Mouse (Mus musculus) liver, embryonic 12.5 days (tissue): ENCODE results near the gene Nhlrc3. TPM values are rescaled to one million over a fixed set of nuclear protein-coding genes. Genes with fewer than 3 reads are reported as not detected.

Experiments
- ATAC-seq: fragments of 200-750 bp; cut with Nextera tagmentation; 2 replicates; pipeline ENCODE4 v1.8.0; 2017; ENCODE audit warnings: moderate number of reproducible peaks, mild to moderate bottlenecking, moderate library complexity
- H3K27ac ChIP-seq: fragments of 300-500 bp; sonication (generic); 2 replicates; pipeline ENCODE4 v1.5.1; 2016; ENCODE audit warnings: mild to moderate bottlenecking
- H3K27me3 ChIP-seq: fragments of 300-500 bp; sonication (generic); replicated peaks from 2 replicates; pipeline ENCODE4 v1.6.1; 2016; ENCODE audit warnings: mild to moderate bottlenecking, moderate library complexity
- H3K36me3 ChIP-seq: fragments of 300-500 bp; sonication (generic); 2 replicates; pipeline ENCODE4 v1.6.1; 2016; ENCODE audit warnings: mild to moderate bottlenecking, moderate library complexity
- H3K4me1 ChIP-seq: fragments of 300-500 bp; sonication (generic); 2 replicates; pipeline ENCODE4 v1.6.1; 2016
- H3K4me2 ChIP-seq: fragments of 300-500 bp; sonication (generic); 2 replicates; pipeline ENCODE4 v1.6.1; 2016; ENCODE audit warnings: mild to moderate bottlenecking, moderate library complexity
- H3K4me3 ChIP-seq: fragments of 300-500 bp; sonication (generic); 2 replicates; pipeline ENCODE4 v1.5.1; 2016; ENCODE audit warnings: mild to moderate bottlenecking, moderate library complexity
- H3K9ac ChIP-seq: fragments of 300-500 bp; sonication (generic); 2 replicates; pipeline ENCODE4 v1.6.1; 2016; ENCODE audit warnings: mild to moderate bottlenecking, moderate library complexity
- H3K9me3 ChIP-seq: fragments of 300-500 bp; sonication (generic); replicated peaks from 2 replicates; pipeline ENCODE4 v1.6.1; 2016; ENCODE audit warnings: mild to moderate bottlenecking, moderate library complexity
- WGBS: fragments of 180-500 bp; shearing (Covaris S2); methylation state at CpG from one replicate; pipeline ENCODE4 v1.1.7; 2016; ENCODE audit not compliant: insufficient replicate concordance; 5-methylcytosine and 5-hydroxymethylcytosine counted together
- polyA plus RNA-seq: library from polyadenylated mRNA; unstranded; fragments of >200 nt; fragmentation: Nextera tagmentation; extraction: Ambion mirVana; gene quantifications from 2 replicates; pipeline ENCODE4 v1.2.1, GENCODE M21; 2016

The Nhlrc3 gene
- polyA plus RNA-seq, 1 experiment from 2014 or later, result 5.9 TPM

GRCm38 (mm10) chr3:53472061-53472460, 8.9 kb upstream of the Nhlrc3 start:
- H3K36me3 ChIP-seq, result peaks cover 90% of the 10 kb centered on the region
- no peak for ATAC-seq

GRCm38 (mm10) chr3:53469650-53470049, 6.5 kb upstream of the Nhlrc3 start:
- Histone ChIP-seq H3K27me3 (no peaks in the 10 kb centered on the region), H3K36me3 (peaks cover 73% of the 10 kb centered on the region), H3K4me3 (no peak overlapping the region), H3K9ac (no peak overlapping the region), H3K4me1 (peaks cover 45% of the 10 kb centered on the region), H3K4me2 (no peak overlapping the region), H3K27ac (no peak overlapping the region), H3K9me3 (no peaks in the 10 kb centered on the region)
- WGBS, result 81% methylated on average over 5 of the region's 5 CpGs
- peak; percentile 45; the same call in 1 of the 2 replicates for ATAC-seq

More at GRCm38 (mm10) chr3:53472061-53472460, 8.9 kb upstream of the Nhlrc3 start:
- no peak overlapping the region for H3K4me3 ChIP-seq
- H3K9me3 ChIP-seq, result no peaks in the 10 kb centered on the region
- H3K27me3 ChIP-seq, result no peaks in the 10 kb centered on the region
- no peak overlapping the region for H3K4me2 ChIP-seq
- peaks cover 22% of the 10 kb centered on the region for H3K4me1 ChIP-seq
- no peak overlapping the region for H3K9ac ChIP-seq
- WGBS, result 91% methylated on average over 5 of the region's 5 CpGs
- H3K27ac ChIP-seq, result no peak overlapping the region

- Histone ChIP-seq H3K4me3 (no peak overlapping the region), H3K9ac (no peak overlapping the region), H3K9me3 (no peaks in the 10 kb centered on the region), H3K27me3 (no peaks in the 10 kb centered on the region), H3K27ac (no peak overlapping the region), H3K4me2 (no peak overlapping the region), H3K4me1 (peaks cover 48% of the 10 kb centered on the region), H3K36me3 (peaks cover 50% of the 10 kb centered on the region)
- 67% methylated on average over 5 of the region's 5 CpGs for WGBS
- no peak for ATAC-seq
These were observed 4.2 kb upstream of the Nhlrc3 start for GRCm38 (mm10) chr3:53467356-53467755.

- H3K9me3 ChIP-seq, result no peaks in the 10 kb centered on the region
- H3K36me3 ChIP-seq, result peaks cover 41% of the 10 kb centered on the region
- 70% methylated on average over 9 of the region's 9 CpGs for WGBS
- no peak for ATAC-seq
- H3K27ac ChIP-seq, result no peak overlapping the region
- peak overlapping the region; percentile 97; the same call in 1 of the 2 replicates for H3K4me3 ChIP-seq
- H3K9ac ChIP-seq, result no peak overlapping the region
- no peaks in the 10 kb centered on the region for H3K27me3 ChIP-seq
- H3K4me2 ChIP-seq, result peak overlapping the region; percentile 79
- peaks cover 56% of the 10 kb centered on the region for H3K4me1 ChIP-seq
These were observed 3.3 kb upstream of the Nhlrc3 start for GRCm38 (mm10) chr3:53466481-53466880.

- no peak for ATAC-seq
- peak overlapping the region; percentile 79 for H3K4me2 ChIP-seq
- peak overlapping the region; percentile 88 for H3K9ac ChIP-seq
- H3K4me1 ChIP-seq, result peaks cover 61% of the 10 kb centered on the region
- peaks cover 36% of the 10 kb centered on the region for H3K36me3 ChIP-seq
- H3K4me3 ChIP-seq, result peak overlapping the region; percentile 97
- WGBS, result 12% methylated on average over 6 of the region's 6 CpGs
- no peaks in the 10 kb centered on the region for H3K9me3 ChIP-seq
- peak overlapping the region; percentile 17; the same call in 1 of the 2 replicates for H3K27ac ChIP-seq
- no peaks in the 10 kb centered on the region for H3K27me3 ChIP-seq
These were observed 2.2 kb upstream of the Nhlrc3 start for GRCm38 (mm10) chr3:53465330-53465729.

- Histone ChIP-seq H3K4me1 (peaks cover 54% of the 10 kb centered on the region), H3K27me3 (no peaks in the 10 kb centered on the region), H3K36me3 (peaks cover 36% of the 10 kb centered on the region), H3K4me3 (peak overlapping the region; percentile 97), H3K9me3 (no peaks in the 10 kb centered on the region), H3K9ac (peak overlapping the region; percentile 88), H3K4me2 (peak overlapping the region; percentile 79), H3K27ac (peak overlapping the region; percentile 86)
- WGBS, result under 1% methylated on average over 20 of the region's 20 CpGs
- no peak for ATAC-seq
These were observed 1.1 kb upstream of the Nhlrc3 start for GRCm38 (mm10) chr3:53464146-53464698.

GRCm38 (mm10) chr3:53463765-53464114, 608 bp upstream of the Nhlrc3 start:
- H3K9me3 ChIP-seq, result no peaks in the 10 kb centered on the region
- peak overlapping the region; percentile 86 for H3K27ac ChIP-seq
- WGBS, result under 1% methylated on average over 35 of the region's 35 CpGs
- peak overlapping the region; percentile 79 for H3K4me2 ChIP-seq
- peaks cover 51% of the 10 kb centered on the region for H3K4me1 ChIP-seq
- peak; percentile 59 for ATAC-seq
- H3K4me3 ChIP-seq, result peak overlapping the region; percentile 97
- H3K36me3 ChIP-seq, result peaks cover 34% of the 10 kb centered on the region
- H3K9ac ChIP-seq, result peak overlapping the region; percentile 88
- no peaks in the 10 kb centered on the region for H3K27me3 ChIP-seq

- H3K9me3 ChIP-seq, result no peaks in the 10 kb centered on the region
- peak overlapping the region; percentile 88 for H3K9ac ChIP-seq
- peak overlapping the region; percentile 97 for H3K4me3 ChIP-seq
- H3K27me3 ChIP-seq, result no peaks in the 10 kb centered on the region
- H3K4me2 ChIP-seq, result peak overlapping the region; percentile 79
- peaks cover 45% of the 10 kb centered on the region for H3K4me1 ChIP-seq
- peak overlapping the region; percentile 86 for H3K27ac ChIP-seq
- peaks cover 36% of the 10 kb centered on the region for H3K36me3 ChIP-seq
- WGBS, result 5% methylated on average over 9 of the region's 9 CpGs
- ATAC-seq, result no peak
These were observed 459 bp downstream of the Nhlrc3 start for GRCm38 (mm10) chr3:53462701-53463045.

- Histone ChIP-seq H3K4me2 (no peak overlapping the region), H3K9ac (no peak overlapping the region), H3K36me3 (peaks cover 54% of the 10 kb centered on the region), H3K4me1 (peaks cover 19% of the 10 kb centered on the region), H3K27ac (no peak overlapping the region), H3K27me3 (no peaks in the 10 kb centered on the region), H3K9me3 (no peaks in the 10 kb centered on the region), H3K4me3 (no peak overlapping the region)
- WGBS, result 49% methylated on average over 9 of the region's 9 CpGs
- ATAC-seq, result no peak
These were observed 3.0 kb downstream of the Nhlrc3 start for GRCm38 (mm10) chr3:53460106-53460505.

- H3K4me3 ChIP-seq, result no peak overlapping the region
- H3K27ac ChIP-seq, result no peak overlapping the region
- H3K36me3 ChIP-seq, result peaks cover 78% of the 10 kb centered on the region
- no peaks in the 10 kb centered on the region for H3K27me3 ChIP-seq
- WGBS, result 73% methylated on average over 5 of the region's 5 CpGs
- H3K4me1 ChIP-seq, result peaks cover 16% of the 10 kb centered on the region
- no peak for ATAC-seq
- no peak overlapping the region for H3K4me2 ChIP-seq
- no peaks in the 10 kb centered on the region for H3K9me3 ChIP-seq
- H3K9ac ChIP-seq, result no peak overlapping the region
These were observed 5.4 kb downstream of the Nhlrc3 start for GRCm38 (mm10) chr3:53457750-53458149.

GRCm38 (mm10) chr3:53454984-53455383, 8.1 kb downstream of the Nhlrc3 start:
- Histone ChIP-seq H3K4me2 (no peak overlapping the region), H3K9ac (no peak overlapping the region), H3K9me3 (no peaks in the 10 kb centered on the region), H3K4me1 (no peaks in the 10 kb centered on the region), H3K27ac (no peak overlapping the region), H3K36me3 (peaks cover 95% of the 10 kb centered on the region), H3K27me3 (no peaks in the 10 kb centered on the region), H3K4me3 (no peak overlapping the region)
- ATAC-seq, result no peak
- 78% methylated on average over 7 of the region's 7 CpGs for WGBS

- ATAC-seq, result no peak
- H3K9me3 ChIP-seq, result no peaks in the 10 kb centered on the region
- no peak overlapping the region for H3K4me3 ChIP-seq
- WGBS, result 82% methylated on average over 6 of the region's 6 CpGs
- H3K27ac ChIP-seq, result no peak overlapping the region
- no peaks in the 10 kb centered on the region for H3K27me3 ChIP-seq
- no peak overlapping the region for H3K9ac ChIP-seq
- H3K36me3 ChIP-seq, result peaks cover 95% of the 10 kb centered on the region
- H3K4me1 ChIP-seq, result no peaks in the 10 kb centered on the region
- H3K4me2 ChIP-seq, result no peak overlapping the region
These were observed 8.6 kb downstream of the Nhlrc3 start for GRCm38 (mm10) chr3:53454561-53454960.

- H3K9ac ChIP-seq, result no peak overlapping the region
- no peaks in the 10 kb centered on the region for H3K9me3 ChIP-seq
- no peak overlapping the region for H3K4me3 ChIP-seq
- 85% methylated on average over 6 of the region's 6 CpGs for WGBS
- no peak overlapping the region for H3K4me2 ChIP-seq
- peaks cover 91% of the 10 kb centered on the region for H3K36me3 ChIP-seq
- no peak overlapping the region for H3K27ac ChIP-seq
- ATAC-seq, result no peak
- H3K27me3 ChIP-seq, result no peaks in the 10 kb centered on the region
- H3K4me1 ChIP-seq, result no peaks in the 10 kb centered on the region
These were observed 9.1 kb downstream of the Nhlrc3 start for GRCm38 (mm10) chr3:53454005-53454404.
